Mouse (Mus musculus): Measurements from ENCODE around the gene Slc4a4.

Slc4a4 gene

DNA sequence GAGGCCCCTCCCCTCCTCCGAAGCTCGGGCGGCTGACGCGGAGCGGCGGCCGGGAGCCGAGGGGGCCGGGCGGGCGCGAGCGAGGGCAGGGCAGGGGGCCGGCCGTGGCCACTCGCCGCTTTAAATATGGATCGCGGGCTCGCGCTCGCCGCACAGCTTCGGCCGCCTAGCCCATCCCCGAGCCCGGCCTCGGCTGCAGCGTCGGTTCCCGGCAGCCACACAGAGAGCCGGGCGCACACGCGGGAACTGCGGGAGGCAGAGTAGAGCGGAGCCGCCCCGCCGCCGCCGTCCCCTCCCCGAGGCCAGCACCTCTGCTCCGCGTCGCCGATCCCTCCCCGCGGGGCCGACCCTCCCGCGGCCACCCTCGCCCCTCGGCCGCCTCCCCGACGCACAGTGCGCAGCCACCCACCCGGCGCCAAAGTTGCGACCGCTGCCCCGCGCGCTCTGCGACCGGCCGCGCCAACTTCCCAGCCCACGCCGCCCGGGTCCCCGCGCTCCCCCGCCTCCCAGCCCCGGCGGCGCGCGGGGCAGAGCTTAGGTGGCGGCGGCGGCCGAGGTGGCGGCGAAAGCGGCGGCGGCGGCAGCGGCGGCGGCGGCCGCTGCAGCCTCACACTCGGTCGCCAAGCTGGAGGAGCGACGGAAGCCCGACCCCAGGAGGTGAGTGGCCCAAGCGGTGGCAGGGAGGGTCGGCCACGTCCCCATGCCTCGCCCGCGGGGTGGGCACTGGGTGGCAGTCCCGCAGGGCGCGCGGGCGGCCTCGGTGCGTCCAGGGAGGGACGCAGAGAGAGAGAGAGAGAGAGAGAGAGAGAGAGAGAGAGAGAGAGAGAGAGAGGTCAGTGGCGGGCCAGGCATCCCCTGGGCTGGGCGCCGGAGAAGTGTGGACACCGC, at the start of gene Slc4a4:
Gene Slc4a4, plus strand, starts transcription at position 151 of the 888 bp plus-strand sequence.
- in situ Hi-C loops (cut with MboI), result no loop called here

DNA sequence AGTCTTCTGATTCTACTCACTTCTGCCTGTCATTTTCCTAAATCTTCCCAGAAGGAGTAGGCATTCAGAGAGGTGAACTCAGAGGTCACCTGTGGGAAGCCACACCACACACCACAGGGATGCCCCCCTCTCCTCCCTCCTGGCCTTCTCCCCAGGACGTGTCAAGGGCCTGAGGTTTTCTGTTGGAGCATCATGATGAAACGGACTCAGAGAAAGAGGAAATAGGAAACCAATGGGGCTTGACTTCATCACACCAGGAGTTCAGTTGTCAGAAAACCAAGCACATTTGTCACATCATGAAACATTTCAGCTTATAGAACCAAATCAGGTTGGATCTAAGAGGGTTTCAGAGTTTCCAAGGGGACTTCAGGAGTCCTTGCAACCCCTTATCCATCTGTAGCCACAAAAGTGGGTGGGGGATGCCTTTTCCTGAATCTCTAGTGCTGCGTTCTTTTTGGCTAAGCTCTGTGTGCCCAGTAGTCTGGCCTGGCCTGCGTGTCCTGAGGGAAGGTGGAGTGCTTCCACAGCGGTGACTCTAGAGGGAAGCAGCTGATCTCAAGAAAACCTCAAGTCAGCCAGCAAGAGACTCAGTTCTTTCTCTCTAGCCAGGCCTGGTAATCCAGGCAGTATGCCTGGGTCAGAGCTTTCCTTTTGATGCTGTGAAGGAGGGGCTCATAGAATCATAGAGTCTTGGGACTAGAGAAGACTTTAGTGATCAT, 46.4 kb upstream of the Slc4a4 start:
- in situ Hi-C loops (cut with MboI), result no loop called here

DNA sequence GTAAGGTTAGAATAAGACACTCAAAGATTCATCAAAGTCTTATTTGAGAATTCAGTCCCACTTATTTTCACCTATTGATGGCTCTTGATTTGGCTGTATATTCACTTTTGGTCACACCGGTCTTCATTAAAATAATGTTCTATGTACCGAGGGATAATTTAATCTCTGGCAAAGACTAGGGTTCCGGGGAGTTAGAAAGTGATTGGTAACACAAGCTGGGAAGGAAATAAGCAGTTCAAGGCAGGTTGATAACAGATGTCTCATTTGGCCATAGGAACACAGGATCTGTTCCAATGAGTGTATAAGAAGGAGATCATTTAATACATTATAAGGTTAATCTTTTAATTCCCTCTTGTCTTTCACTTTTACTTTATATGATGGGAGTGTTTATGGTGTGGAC, 29.3 kb upstream of the Slc4a4 start:
- in situ Hi-C loops (cut with MboI), result no loop called here

DNA sequence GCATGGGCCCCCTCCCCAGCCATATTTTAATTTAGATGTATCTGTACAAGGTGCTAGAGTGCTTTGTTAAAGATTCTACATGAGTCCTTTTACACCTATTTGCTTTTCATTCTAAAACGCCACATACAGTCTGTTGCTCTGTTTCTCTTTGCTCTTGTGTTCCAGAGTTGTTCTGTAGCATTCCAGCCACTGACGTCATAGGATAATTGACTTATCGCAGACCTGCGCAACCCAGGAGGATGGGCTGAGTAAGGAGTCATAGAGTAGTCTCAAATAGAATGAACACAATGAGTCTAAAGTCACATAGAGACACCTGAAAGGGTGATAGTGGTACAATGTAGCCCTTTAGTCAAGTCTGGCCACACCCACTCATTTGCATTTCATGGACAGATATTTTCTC, 28.8 kb upstream of the Slc4a4 start:
- in situ Hi-C loops (cut with MboI), result no loop called here

DNA sequence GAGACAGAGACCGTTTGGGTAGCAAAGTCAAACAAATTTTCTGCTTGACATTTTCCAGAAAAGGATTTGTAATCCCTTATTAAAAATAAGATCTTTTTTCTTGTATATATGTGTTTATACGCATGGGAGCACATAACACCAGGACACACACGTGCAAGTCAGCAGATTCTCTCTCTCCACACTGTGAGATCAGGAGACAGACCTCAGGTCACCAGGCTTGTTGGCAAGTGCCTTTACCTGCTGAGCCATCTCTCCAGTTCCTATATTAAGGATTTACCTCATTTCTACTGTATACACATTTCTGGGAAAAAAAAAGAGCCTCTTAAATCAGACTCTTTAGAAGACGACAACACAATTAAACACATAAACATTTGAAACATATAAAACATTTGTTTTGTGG, 28.4 kb upstream of the Slc4a4 start:
- in situ Hi-C loops (cut with MboI), result no loop called here

DNA sequence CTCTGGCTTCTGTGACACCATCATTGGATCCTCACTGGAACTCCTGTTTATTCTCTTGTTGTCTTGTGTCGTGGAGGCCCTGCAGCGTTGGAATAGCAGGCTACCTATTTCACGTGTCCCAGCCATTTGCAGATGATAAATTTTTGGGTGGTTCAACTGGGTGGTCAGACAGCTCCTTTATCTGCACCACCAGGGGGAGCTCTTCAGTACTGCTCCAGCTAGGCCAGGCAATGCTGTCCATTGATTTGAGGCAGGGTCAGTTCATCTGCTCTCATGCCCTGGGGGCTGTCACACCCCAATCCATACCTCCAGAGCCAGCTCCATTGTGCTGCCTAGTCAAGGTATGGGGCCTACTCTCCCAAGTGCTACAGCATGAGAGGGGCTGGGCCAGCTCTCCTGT, 24.5 kb upstream of the Slc4a4 start:
- in situ Hi-C loops (cut with MboI), result no loop called here

DNA sequence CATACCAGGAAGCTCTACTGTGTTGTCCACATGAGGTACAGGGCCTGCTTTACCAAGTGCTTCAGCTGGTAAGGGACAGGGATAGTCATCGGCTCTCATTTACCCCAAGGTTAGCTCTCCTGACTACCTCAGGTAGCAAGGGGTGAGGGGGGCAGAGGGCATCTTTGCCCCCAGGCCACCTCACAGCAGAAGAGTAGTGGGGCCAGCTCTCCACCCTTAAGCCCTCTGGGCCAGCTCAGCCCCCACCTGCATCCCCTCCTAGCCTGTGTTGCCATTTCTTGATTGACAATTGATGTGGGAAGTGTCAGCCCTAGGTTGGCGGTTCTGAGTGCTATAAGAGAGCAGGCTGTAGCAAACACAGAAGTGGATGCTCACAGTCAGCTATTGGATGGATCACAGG, 23.8 kb upstream of the Slc4a4 start:
- in situ Hi-C loops (cut with MboI), result no loop called here

DNA sequence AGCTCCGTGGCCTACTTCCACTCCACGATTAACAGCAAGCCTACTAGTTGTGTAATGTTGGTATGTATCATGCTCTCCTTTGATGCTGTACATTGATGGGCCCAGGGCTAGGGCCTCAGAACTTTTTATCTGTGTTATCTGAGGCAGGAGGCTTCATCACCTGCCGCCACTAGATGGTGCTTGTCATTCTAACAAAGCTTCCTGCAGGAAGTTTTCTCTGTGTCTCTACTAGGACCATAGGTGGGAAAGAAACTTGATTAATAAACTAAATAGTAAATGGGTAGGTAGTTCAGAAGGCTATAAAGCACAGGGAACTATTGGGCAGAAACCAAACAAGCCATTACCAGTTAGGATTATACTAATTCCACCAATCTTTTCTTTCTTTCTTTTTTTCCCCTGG, 2.5 kb upstream of the Slc4a4 start:
- in situ Hi-C loops (cut with MboI), result no loop called here

DNA sequence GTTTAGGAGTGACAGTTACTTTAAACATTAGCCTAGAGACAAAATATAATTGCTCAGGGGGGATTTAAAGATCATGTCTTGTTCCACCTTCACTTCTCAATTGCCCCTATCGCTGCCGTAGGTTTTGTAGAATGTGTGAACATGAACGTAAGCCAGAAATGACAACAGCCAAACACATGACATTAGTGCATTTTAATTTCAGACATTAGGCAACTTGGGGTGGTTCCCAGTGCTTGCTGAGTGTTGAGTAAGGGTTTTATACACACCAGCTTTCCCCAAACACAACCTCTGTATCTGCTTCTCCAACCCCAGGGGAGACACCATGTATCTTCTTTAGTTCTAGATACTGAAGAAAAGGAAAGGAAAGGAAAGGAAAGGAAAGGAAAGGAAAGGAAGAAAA, 1.1 kb upstream of the Slc4a4 start:
- in situ Hi-C loops (cut with MboI), result no loop called here

DNA sequence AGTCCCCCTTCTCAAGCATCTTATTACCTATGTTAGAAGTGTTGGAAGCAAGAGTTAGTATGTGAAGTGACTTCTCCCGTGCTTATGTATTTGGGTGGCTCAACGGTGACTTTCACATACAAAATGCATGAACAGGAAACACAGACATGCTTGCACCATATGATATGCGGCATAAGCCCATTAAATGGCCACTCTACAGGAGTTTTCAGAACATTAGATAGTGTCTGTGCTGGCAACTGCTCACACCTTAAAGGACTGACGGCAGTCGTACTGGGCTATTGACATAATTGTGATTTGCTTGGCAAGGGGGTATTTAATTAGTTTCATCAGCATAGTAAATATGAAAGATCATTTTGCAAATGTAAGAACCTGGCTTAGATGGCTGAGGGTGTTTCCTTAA, 674 bp upstream of the Slc4a4 start:
- in situ Hi-C loops (cut with MboI), result no loop called here

DNA sequence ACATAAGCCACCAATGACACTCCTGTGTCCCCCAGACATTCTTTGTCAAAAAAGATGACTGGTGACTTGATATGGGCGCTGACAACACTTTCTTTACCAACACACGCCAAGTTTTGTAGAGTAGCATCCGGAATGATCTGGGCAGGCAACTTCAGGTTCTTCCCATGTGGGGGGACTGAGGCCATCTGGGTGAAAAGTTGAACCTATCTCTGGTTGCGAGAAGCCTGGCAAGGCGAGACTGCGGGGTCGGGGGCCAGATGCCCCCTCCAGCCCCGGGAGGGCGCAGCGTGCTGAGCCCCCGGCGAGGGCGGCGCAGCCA, 310 bp upstream of the Slc4a4 start:
- in situ Hi-C loops (cut with MboI), result no loop called here

DNA sequence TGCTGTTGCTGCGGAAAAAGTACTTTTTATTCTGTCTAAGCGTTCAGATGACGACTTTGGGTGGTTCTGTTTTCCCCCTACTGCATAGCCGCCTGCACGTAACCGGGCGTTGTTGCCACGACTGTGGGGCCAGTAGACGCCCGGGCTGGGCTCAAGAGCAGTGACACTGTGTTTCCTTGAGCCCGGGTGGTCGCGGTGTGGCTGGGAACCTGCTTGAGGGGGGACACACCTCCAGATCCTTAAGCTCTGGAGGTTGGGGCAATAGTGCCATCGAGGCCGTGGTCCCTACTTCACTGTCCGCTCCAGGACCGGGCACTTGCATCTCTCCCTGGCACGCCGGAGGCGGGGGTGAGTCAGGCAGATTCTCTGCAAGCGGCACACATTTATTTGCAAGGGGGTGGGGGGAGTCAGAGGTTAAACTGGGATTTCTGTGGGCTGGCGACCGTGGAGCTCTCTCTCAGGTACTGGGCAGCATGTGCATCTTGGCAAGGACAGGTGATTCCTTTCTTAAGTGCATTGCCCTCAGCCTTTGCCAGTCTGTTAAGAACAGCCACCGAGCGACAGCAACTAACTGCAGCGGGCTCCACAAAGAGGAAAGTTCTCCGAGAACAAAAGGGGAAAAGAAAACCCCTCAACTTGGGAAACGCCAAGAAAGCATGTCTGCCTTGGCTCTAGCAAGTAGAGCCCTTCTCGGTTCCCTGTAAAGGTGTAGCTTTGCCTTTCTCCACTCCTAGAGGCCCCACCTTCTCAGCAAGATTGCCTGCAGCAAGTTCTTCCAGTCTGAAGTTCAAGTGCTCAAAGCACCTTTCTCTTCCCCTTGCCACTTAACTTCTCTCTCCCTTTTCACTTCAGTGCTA, 1.2 kb downstream of the Slc4a4 start:
- in situ Hi-C loops (cut with MboI), result no loop called here

DNA sequence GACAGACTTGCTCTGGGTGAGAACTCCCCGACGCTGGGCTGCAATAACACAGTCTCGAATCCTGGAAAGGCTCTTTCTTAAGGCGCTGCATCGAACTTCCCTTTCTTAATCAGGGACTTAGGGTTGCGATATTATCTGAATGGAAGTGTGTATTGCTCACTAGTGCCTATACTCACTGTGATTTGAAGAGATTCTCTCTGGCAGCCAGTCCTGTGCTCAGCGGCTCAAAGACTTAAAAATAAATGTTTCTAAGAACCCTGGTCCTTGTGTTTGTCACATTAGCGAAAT, 1.7 kb downstream of the Slc4a4 start:
- in situ Hi-C loops (cut with MboI), result no loop called here

DNA sequence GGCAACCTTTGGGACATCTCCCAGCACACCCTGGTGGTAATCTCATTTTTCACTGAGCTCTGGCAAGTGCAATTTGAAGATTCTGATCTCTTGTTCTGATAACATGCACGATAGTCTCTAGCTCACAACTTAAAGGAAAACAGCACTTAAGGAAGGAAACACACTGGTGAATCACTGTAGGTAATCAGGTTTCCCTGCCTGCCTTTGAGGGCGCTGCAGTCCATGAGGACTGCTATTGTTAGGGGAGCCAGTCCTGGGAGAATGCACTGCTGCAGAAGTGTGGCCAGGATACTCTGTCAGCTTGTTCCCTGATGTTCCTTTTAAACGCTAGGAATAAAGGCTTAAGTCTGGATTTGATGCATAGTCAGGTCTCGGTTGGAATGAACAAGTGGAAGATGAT, 2.7 kb downstream of the Slc4a4 start:
- in situ Hi-C loops (cut with MboI), result no loop called here

DNA sequence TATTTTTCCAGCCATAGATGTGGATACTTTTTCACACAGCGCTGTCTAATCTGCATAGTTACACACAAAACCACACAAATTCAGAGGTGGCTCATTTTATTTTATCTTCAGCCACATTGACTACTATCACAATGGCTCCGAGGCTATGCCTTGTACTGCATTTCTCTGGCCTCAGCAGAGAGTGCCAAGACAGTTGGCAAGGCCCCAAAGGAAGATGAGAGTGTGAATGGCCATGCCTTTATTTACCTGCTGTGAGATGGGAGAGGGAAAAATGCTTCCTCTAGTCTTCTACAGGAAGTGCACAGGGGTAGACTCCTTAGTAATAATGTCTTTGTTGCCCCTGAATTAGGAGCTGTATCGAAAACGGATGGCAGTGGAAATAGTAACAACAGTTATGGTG, 3.5 kb downstream of the Slc4a4 start:
- in situ Hi-C loops (cut with MboI), result no loop called here

DNA sequence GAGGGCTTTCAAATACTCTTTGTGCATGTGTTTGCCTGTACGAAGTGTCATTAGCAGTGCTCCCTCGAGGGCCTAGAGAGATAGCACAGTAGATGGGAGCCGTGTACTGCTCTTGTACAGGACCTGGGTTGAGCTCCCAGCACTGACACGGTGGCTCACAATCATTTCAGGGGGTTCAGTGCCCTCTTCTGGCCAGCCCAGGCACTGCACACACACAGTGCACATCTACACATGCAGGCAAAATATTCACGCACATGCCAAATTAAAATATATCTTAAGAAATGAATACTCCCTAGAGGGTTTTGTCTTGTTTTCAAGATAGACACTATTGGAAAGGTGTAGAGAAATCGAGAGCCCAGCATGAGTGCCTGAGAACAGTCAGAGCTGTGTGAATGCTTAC, 10.0 kb downstream of the Slc4a4 start:
- in situ Hi-C loops (cut with MboI), result no loop called here

DNA sequence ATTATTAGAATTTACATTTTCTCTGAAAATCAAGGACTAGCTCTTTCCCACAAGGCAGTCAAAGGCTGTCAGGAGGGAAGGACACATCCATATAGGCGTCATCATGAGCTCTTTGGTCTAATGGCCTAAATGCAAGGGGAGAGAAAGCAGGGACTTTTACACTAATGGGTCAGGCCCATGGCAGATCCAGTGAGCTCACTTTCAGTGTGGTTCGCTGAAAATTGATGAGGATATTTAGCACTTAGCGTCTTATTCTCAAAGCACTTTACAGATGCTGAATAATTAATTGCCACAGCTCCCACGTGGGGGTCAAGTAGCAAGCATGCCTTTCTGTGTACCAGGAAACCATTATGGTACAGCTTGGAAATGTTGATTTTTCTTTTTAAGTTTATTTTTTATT, 16.5 kb downstream of the Slc4a4 start:
- in situ Hi-C loops (cut with MboI), result no loop called here

DNA sequence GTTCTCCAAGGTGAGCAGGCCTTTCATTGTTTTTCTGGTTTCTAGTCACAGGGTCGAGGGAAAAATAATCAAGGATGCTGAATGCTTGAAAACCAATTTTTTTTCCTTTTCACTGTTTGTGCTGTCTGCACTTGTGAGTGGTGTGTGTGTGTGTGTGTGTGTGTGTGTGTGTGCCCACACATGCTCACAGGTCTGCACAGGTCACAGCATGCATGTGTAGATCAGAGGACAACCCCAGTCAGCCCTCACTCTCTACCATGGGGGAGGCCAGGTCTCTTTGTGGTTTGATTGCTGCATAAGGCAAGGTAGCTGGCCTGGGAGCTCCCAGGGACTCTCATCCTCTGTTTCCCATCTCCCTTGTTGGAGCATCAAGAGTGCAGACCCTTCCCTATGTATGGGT, 16.9 kb downstream of the Slc4a4 start:
- in situ Hi-C loops (cut with MboI), result no loop called here

DNA sequence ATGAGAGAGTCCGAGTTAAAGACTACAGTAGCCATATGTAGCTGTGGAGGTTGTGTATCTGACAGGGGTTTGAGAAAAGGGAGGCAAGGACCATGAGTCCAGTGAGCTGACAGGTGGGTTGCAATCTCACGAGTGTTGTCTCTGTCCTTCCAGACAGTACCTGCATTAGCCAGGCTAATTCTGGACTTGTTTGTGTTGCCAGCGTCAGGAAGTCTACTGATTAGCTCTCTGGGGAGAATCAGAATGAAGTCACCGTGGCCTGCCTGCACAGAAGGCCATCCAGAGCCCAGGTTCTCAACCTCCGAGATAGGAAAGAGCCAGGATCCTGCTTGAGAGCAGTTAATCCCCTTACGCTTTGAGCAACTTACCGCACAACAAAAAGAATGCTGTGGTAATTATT, 18.2 kb downstream of the Slc4a4 start:
- in situ Hi-C loops (cut with MboI), result no loop called here

DNA sequence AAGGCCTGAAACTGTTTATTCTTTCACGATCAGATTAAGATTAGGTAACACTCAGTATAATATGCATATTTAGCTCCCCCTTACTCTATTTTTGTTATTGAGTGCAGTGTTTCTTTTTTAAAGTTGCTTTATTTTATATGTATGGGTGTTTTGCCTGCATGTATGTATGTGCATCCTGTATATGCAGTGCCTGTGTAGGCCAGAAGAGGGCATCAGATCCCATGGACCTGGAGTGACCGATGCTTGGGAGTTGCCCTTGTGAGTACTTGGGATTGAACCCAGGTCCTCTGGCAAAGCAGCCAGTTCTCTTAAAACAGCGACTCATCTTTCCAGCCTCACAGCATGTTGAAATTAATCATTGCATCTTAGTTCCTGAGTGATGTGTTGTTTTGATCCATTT, 21.0 kb downstream of the Slc4a4 start:
- in situ Hi-C loops (cut with MboI), result no loop called here

DNA sequence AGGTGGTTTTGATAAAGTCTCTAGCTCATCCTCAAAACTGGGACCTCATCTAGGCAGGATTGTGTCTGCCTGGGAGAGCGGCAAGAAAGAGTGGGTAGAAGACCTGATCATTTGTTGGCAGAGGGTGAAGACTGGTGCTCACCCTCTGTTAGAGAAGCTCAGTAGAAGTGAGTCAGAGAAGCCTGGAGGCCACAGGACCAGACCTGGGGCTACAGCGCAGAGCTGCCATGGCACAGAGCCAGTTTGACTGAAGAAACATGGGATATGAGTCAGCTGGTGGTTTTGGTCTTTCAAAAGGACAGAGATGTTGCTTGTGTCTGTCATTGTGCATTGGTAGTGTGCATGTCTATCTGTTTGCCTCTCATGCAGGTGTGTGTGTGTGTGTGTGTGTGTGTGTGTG, 26.0 kb downstream of the Slc4a4 start:
- in situ Hi-C loops (cut with MboI), result no loop called here

DNA sequence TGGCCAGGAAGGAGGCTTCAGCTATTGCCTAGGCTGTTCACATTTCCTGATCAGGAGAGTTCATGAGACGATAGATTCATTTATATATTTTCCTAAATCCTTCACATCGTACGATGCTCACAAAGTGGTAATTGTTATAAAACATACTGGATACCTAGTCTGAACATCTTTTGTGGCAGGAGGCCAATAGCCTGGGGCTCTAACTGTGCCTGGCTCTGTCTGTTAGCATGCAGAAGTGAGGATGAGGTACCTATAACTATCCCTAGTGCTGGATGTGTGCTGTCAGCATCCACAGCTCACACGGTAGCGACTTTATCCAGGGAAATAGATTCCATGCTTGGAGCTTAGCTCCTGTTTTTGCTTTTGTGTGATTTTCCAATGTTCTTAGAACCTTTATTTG, 28.5 kb downstream of the Slc4a4 start:
- in situ Hi-C loops (cut with MboI), result no loop called here

DNA sequence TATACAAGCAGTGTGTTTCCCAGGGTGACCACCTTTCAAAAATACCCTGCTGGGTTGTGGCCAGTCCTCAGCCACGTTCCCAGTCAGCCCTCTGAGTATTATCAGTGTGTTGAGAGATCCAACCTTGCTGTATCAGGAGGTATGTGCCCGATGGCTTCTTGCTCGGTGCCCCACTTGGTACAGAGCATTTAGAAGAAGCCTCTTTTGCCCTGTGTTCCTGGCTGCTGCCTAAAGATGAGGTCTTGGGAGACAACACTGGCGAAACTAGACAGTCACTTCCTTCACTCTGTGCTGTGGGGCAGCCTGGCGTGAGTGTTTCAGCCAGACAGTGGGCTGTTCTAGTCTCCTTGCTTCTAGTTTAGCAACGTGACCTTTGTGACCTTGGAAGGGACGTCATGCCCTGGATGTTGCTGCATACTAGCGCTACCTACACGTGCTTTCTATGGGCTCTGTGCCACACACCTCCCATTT, 29.9 kb downstream of the Slc4a4 start:
- in situ Hi-C loops (cut with MboI), result no loop called here
